Mouse (Mus musculus): ENCODE results near the gene Syt2.

Gene Syt2

DNA sequence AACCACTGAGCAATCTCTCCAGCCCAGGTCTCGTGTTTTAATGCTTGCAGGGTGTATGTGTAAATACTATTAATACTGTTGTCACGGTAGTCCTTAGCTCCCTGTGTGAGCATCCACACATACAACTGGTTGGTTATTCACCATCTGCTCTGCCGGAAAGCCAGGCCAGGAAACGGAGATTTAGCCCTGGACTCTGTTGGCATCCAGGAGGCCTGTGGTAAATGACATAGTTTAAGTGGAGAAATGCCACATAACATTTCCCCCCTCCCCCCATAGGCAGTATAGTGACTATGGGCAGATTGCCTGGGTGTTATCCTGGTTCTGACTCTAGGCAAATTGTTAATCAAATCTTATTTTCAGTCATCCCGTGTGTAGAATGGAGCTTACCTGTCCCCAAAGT is 4.3 kb downstream of the Syt2 start:
- no peak for DNase-seq (ENCODE audit: low read depth, low spot score)

GRCm38 (mm10) chr1:134651268-134651850 is 4.9 kb downstream of the Syt2 start:
- DNase-seq (ENCODE audit: low read depth, low spot score), result no peak

DNA sequence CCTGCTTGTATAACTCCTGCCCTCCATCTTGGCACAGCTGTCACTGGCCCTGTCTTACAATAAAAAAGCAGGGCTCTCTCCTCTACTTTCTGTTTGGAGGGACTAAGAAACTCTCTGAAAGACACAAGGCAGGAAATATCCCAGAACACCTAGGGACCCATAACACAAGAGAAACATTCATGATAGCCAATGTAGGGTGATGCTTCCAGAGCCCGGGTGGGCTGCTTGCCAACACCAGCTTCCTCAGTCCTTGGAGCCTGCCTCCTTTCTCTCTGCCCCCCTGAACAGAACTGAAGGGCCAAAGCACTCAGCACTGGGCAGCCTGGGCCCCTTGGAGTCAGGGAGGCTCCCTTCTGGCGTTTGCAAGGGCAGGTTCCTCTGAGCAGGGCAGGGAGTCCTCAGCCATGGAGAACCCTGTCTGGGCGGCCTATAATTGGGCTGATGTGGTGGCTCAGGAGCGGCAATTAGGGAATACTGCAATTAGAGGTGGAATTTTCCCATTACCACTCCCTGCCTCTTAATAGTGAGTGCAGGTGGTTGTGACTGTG is 5.4 kb downstream of the Syt2 start:
- DNase-seq (ENCODE audit: low read depth, low spot score), result no peak

GRCm38 (mm10) chr1:134653603-134654257 is 7.3 kb downstream of the Syt2 start:
- no peak for DNase-seq (ENCODE audit: low read depth, low spot score)

GRCm38 (mm10) chr1:134658841-134659240 is 12.4 kb downstream of the Syt2 start:
- no peak for DNase-seq (ENCODE audit: low read depth, low spot score)

- no peak for DNase-seq (ENCODE audit: low read depth, low spot score)
Measured at GRCm38 (mm10) chr1:134660163-134660562, 13.7 kb downstream of the Syt2 start.

DNA sequence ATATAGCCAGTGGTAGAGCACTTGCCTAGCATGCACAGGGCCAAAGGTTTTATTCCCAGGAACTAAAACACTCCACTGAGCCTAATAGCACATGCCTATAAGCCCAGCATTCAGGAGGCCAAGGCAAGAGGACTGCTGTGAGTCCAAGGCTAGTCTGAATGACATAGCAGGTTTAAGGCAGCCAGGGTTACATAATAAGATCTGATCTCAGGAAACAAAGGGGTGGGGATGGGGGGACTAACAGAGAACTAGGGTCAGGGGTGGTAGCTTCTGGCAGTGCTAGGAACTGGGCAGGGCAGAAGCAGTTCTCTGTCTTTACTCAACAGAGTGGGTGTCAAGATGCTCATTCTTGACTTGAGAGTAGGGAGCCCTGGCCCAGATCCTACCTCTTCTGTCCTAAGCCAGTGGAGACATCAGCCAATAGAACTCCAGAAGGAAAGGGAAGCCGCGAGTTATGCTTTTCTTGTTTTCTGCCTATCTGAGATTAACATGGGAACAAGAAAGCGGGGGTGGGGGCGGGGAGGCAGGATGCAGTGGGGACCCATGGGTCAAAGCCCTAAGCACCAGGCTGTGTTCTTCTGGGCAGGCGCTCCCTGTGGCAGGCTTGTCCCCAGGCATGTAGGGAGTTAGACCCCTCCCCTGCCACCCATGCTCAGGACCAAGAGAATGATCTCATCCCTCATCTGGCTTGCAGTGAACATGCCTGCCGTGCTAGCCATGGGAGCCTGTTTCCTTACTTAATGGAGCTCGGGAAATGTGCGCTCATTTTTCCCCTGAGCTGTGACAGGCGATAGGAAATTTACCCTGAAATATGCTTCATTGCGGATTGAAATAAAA is 25.0 kb downstream of the Syt2 start:
- DNase-seq (ENCODE audit: low read depth, low spot score), result no peak

DNA sequence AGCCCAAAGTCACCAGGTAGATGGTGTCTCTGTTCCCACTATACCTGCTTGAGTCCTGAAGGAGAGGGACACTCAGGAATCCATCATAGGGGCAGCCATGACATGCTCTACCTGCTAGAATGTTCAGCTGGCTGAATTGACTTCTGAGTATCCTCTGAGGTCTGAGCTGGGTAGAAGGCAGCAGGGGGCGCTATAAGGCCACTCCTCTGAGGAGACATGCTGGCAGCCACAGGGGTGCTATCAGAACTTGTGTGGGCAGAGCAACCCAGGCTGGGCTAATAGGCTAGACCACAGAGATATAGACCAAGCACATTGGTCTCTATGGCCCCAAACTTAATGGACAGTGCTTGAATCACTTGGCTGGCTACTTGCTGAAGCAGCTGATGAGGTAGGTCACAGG is 27.8 kb downstream of the Syt2 start:
- DNase-seq (ENCODE audit: low read depth, low spot score), result no peak

DNA sequence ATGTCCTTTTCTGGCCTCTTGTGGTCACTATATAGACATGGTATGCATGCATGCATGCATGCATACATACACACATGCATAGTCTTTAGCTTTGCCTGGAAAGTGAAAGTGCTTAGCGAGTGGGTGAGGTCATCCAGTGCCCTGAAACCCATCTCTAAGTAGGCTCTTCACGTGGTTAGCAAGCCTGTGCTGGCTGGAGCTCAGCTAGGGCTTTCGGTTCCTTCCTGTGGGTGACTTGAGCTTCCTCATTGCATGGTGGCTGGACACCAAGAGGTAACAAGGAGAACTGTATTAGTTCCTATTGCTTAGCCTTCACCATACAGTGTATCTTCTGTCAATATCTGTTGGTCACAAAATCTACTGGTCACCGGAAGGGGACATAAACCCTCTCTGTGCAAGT is 33.0 kb downstream of the Syt2 start:
- DNase-seq (ENCODE audit: low read depth, low spot score), result no peak

GRCm38 (mm10) chr1:134680617-134681016 is 34.1 kb downstream of the Syt2 start:
- no peak for DNase-seq (ENCODE audit: low read depth, low spot score)

DNA sequence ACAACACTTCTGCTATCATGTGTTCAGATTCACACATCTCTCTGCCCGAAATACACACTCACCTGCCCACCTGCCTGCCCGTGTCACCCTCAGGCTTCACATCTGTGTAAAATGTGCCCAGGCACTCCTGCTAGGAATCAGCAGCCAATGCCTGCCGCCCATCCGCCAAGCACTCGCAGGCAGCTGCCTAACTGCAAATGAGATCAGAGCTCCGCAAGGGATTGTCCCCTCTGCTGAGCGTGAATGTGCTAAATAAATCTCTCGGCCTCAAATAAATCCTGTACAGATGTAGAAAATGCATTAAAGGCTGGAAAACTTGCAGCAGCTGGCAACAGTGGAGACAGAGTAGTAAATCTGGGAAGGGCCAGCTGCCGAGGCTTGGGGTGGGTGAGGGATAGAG is 36.0 kb downstream of the Syt2 start:
- DNase-seq (ENCODE audit: low read depth, low spot score), result no peak

DNA sequence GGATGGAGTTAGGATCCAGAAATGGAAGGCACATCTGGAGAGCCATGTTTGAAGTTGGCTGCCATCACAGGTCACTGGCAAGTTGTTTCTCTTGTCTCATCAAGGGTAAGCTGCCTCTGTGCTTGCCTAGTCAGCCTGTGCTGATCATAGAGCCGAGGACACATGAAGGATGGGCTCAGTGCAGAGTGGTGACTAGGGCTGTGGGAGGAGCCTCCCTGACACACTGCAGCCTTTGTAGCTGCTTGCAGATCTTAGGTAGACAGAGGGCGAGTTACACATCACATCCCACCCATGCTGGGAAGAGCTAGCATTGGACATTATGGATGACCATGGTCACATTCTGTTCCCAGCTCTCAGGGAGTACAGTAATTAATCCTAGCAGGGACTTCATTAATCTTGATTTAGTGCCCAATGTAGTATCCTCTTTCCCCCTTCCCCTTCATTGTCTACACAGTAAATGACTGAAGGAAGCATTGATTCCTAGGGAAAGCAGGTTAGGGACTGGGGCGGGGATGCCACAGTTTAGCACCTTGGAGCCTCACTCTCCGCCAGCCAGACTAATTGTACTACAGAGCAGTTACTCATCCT is 40.5 kb downstream of the Syt2 start:
- no peak for DNase-seq (ENCODE audit: low read depth, low spot score)

DNA sequence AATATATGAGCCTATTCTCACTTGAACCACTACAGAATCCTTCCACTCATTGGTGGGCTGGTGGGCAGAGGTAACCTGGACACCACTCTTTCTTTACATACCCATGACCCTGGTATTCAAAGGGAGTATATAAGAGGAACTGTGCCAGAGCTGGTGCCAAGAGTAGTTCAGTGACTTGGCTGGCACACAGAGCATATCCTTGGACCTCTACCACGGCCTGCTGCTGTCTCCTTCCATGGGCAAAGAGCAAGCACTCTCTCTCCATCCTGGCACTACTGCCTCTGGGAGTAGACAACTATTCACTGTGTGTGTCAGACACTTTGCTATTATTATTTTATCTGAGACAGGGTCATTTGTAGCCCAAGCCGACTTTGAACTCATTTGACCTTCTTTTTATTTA is 49.8 kb downstream of the Syt2 start:
- no peak for DNase-seq (ENCODE audit: low read depth, low spot score)

DNA sequence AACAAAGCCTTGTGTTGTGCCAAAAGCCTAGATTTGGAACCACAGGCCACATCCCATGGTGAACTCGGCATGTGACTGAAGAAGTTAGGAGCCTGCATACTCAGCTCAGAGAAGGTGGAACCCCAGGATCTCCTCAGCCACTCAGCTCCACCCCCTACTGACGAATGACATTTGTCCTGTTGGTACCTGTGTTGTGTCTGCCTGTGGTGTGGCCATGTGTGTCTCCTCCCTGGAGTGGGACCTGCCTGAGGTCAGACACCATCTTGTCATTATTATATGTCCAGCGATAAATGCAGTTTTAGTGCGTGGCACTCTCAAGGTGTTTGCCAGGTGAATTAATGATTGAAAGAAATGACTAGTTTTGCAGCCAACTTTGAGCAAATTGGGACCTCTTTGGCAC is 50.6 kb downstream of the Syt2 start:
- no peak for DNase-seq (ENCODE audit: low read depth, low spot score)

DNA sequence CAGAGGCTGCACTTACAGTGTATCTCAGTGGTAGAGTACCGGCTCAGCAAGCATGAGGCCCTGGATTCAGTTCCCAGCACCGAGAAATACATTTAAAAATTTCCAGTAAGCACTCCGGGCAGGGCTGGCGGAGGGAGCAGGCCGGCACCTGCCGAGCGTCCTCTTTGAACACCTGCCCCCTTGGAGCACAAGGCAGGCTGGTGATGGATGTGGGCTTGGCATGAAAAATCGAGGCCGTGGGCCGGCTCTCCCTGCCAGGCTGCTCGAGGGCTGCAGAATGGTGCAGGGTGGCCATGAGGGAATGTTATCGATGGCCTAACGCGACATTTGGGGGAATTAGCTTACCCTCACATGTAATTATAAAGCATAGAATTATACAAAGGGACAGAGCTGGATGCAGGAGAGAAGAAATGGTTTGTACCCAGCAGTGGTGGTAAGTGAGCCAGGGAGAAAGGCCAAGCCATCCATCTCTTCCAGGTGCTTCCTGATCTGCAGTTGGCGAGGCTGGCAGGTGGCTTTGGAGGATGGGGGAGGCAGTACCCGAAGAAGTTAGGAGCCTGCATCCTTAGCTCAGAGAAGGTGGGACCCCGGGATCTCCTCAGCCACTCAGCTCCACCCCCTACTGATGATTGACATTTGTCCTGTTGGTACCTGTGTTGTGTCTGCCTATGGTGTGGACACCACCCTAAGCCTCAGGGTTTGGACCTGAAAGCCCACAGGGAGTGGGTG is 51.2 kb downstream of the Syt2 start:
- no peak for DNase-seq (ENCODE audit: low read depth, low spot score)

DNA sequence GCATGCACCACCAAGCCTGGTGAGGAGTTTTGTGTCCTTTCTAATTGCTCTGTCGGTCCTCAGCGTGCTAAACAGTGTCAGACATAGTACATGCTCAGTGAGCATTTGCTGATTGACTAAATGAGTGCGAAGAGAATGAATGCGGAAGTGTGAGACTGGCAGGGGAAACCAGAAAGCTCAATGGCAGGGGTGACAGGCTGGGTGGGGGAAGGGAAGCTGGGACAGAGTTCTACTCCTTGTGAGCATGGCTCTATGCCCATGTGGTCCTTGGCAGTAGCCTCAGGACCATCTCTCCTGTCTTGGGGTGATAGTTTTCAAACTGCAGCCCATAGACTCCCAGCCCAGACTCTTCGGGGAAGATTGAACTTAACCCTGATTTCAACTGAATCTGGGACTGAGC is 52.0 kb downstream of the Syt2 start:
- DNase-seq (ENCODE audit: low read depth, low spot score), result no peak

DNA sequence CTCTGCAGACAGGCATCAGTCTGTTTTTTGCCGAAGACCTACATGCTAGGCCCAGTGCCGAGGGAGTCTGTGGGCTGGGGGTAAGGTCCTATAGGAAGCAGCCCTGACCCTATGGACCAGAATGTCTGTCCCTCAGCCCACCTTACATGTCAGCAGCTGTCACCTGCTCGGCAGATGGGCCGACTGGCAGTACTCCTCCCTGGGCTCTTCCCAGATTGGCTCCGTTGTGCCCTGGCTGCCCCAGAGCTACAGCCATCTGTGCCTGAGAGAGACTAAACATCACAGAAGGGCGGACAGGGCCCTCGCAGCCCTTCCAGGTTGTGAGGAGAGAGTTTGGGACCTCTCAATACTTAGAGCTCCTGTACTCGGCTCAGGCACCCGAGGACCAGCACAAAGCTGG is 52.9 kb downstream of the Syt2 start:
- no peak for DNase-seq (ENCODE audit: low read depth, low spot score)

- DNase-seq (ENCODE audit: low read depth, low spot score), result no peak
Measured at GRCm38 (mm10) chr1:134700151-134700550, 53.7 kb downstream of the Syt2 start.

- no peak for DNase-seq (ENCODE audit: low read depth, low spot score)
Measured at GRCm38 (mm10) chr1:134700634-134701033, 54.2 kb downstream of the Syt2 start.

GRCm38 (mm10) chr1:134701191-134701590 is 54.7 kb downstream of the Syt2 start:
- DNase-seq (ENCODE audit: low read depth, low spot score), result no peak

DNA sequence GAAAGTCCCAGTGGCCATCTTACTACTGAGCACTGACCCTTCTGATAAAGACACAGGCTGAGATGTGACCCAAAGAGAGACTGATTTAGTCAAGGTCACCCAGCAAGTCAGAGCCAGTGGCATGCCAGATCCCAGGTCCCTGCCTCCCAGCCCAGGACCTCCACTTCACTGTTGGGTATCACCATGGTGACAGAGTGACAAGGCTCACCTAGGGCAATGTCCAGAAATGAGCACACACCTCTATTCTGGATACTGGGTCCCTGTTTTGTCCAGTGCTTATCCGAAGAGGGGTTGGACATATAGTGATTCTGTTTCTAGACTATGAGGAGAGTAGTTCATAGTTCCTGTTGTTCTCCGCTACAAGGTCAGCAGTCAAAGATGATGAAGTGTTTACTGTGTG is 56.8 kb downstream of the Syt2 start:
- no peak for DNase-seq (ENCODE audit: low read depth, low spot score)

Data from retina, postnatal 7 days (tissue).